Mouse (Mus musculus) hindbrain, embryonic 16.5 days (tissue): ENCODE measurements at regions not wholly inside any gene's neighbourhood (a gene's known extent, or its start where the extent isn't known, plus 50 kb on each side); places are given as distances from the start of the nearest gene placed in this dataset.

Experiments used
- ATAC-seq: fragments of 200-750 bp; cut with Nextera tagmentation; 2 replicates; pipeline ENCODE4 v1.8.0; 2017; ENCODE audit warnings: moderate TSS enrichment, moderate library complexity
- H3K27ac ChIP-seq: fragments of 300-500 bp; sonication (generic); 2 replicates; pipeline ENCODE4 v1.5.1; 2014; ENCODE audit warnings: low read depth, mild to moderate bottlenecking, control low read depth, low read length, moderate library complexity
- H3K27me3 ChIP-seq: fragments of 300-500 bp; sonication (generic); replicated peaks from 2 replicates; pipeline ENCODE4 v1.6.1; 2014; ENCODE audit warnings: low read length; ENCODE audit not compliant: control insufficient read depth, insufficient read depth
- H3K36me3 ChIP-seq: fragments of 300-500 bp; sonication (generic); 2 replicates; pipeline ENCODE4 v1.6.1; 2014; ENCODE audit warnings: mild to moderate bottlenecking, low read length, moderate library complexity, mixed read lengths; ENCODE audit not compliant: control insufficient read depth, insufficient read depth
- H3K4me1 ChIP-seq: fragments of 300-500 bp; sonication (generic); 2 replicates; pipeline ENCODE4 v1.6.1; 2014; ENCODE audit warnings: low read depth, low read length; ENCODE audit not compliant: control insufficient read depth, insufficient read depth
- H3K4me2 ChIP-seq: fragments of 300-500 bp; sonication (generic); 2 replicates; pipeline ENCODE4 v1.6.1; 2014; ENCODE audit warnings: mild to moderate bottlenecking, low read length, control low read depth, moderate library complexity
- H3K4me3 ChIP-seq: fragments of 300-500 bp; sonication (generic); 2 replicates; pipeline ENCODE4 v1.5.1; 2014; ENCODE audit warnings: mild to moderate bottlenecking, low read length, control low read depth, moderate library complexity
- H3K9ac ChIP-seq: fragments of 300-500 bp; sonication (generic); 2 replicates; pipeline ENCODE4 v1.6.1; 2014; ENCODE audit warnings: low read depth, mild to moderate bottlenecking, control low read depth, low read length, moderate library complexity
- H3K9me3 ChIP-seq: fragments of 300-500 bp; sonication (generic); 2 replicates; pipeline ENCODE4 v1.6.1; 2014; ENCODE audit warnings: mild to moderate bottlenecking, low read length, moderate library complexity; ENCODE audit not compliant: control insufficient read depth
- WGBS: fragments of 180-500 bp; shearing (Covaris S2); extraction: QIAGEN DNeasy Blood & Tissue Kit; methylation state at CpG from one replicate; pipeline ENCODE4 v1.1.7; 2014; 5-methylcytosine and 5-hydroxymethylcytosine counted together

GRCm38 (mm10) chr6:51362475-51363226, 69.8 kb upstream of the Nfe2l3 start:
- H3K9ac ChIP-seq = 0 out of 2 replicates have a peak overlapping the region, but pooled peaks have one; percentile 4
- H3K36me3 ChIP-seq = no peaks in the 10 kb centered on the region
- no peak overlapping the region for H3K27ac ChIP-seq
- H3K9me3 ChIP-seq = no peaks in the 10 kb centered on the region
- 7% methylated on average over 15 of the region's 15 CpGs for WGBS
- ATAC-seq = peak; percentile 81
- no peaks in the 10 kb centered on the region for H3K27me3 ChIP-seq
- peak overlapping the region; percentile 17 for H3K4me3 ChIP-seq
- H3K4me1 ChIP-seq = no peaks in the 10 kb centered on the region
- H3K4me2 ChIP-seq = peak overlapping the region; percentile 46

GRCm38 (mm10) chr6:51364776-51365175, 67.7 kb upstream of the Nfe2l3 start:
- Histone ChIP-seq H3K27ac (no peak overlapping the region), H3K27me3 (no peaks in the 10 kb centered on the region), H3K9me3 (no peaks in the 10 kb centered on the region), H3K9ac (no peak overlapping the region), H3K4me3 (no peak overlapping the region), H3K4me2 (no peak overlapping the region), H3K4me1 (no peaks in the 10 kb centered on the region), H3K36me3 (no peaks in the 10 kb centered on the region)
- no peak for ATAC-seq
- WGBS = 56% methylated on average over 6 of the region's 6 CpGs

GRCm38 (mm10) chr6:51369771-51370170, 62.7 kb upstream of the Nfe2l3 start:
- 34% methylated on average over 6 of the region's 6 CpGs for WGBS
- no peaks in the 10 kb centered on the region for H3K9me3 ChIP-seq
- H3K4me1 ChIP-seq = no peaks in the 10 kb centered on the region; the same call in 1 of the 2 replicates
- H3K27me3 ChIP-seq = no peaks in the 10 kb centered on the region
- no peak overlapping the region for H3K27ac ChIP-seq
- no peak overlapping the region for H3K9ac ChIP-seq
- H3K4me2 ChIP-seq = no peak overlapping the region
- no peak for ATAC-seq
- no peak overlapping the region for H3K4me3 ChIP-seq
- no peaks in the 10 kb centered on the region for H3K36me3 ChIP-seq

- H3K9ac ChIP-seq = no peak overlapping the region
- H3K27me3 ChIP-seq = no peaks in the 10 kb centered on the region
- H3K4me2 ChIP-seq = no peak overlapping the region
- 0 out of 2 replicates have a peak overlapping the region, but pooled peaks have one; percentile 12 for H3K27ac ChIP-seq
- 48% methylated on average over 7 of the region's 7 CpGs for WGBS
- H3K4me3 ChIP-seq = no peak overlapping the region
- no peaks in the 10 kb centered on the region; the same call in 1 of the 2 replicates for H3K4me1 ChIP-seq
- ATAC-seq = no peak
- H3K36me3 ChIP-seq = no peaks in the 10 kb centered on the region
- H3K9me3 ChIP-seq = no peaks in the 10 kb centered on the region
These were observed 60.1 kb upstream of the Nfe2l3 start for GRCm38 (mm10) chr6:51372357-51372756.

- Histone ChIP-seq H3K4me2 (no peak overlapping the region), H3K9ac (no peak overlapping the region), H3K9me3 (no peaks in the 10 kb centered on the region), H3K36me3 (no peaks in the 10 kb centered on the region), H3K4me1 (no peaks in the 10 kb centered on the region; the same call in 1 of the 2 replicates), H3K27me3 (no peaks in the 10 kb centered on the region), H3K27ac (peak overlapping the region; percentile 61; the same call in 1 of the 2 replicates), H3K4me3 (no peak overlapping the region)
- 79% methylated on average over 3 of the region's 3 CpGs for WGBS
- ATAC-seq = no peak
These were observed 54.0 kb upstream of the Nfe2l3 start for GRCm38 (mm10) chr6:51378436-51378835.

- Histone ChIP-seq H3K27me3 (no peaks in the 10 kb centered on the region), H3K9me3 (no peaks in the 10 kb centered on the region), H3K27ac (peak overlapping the region; percentile 94), H3K4me3 (peak overlapping the region; percentile 43), H3K4me2 (peak overlapping the region; percentile 61), H3K9ac (peak overlapping the region; percentile 74), H3K4me1 (no peaks in the 10 kb centered on the region; the same call in 1 of the 2 replicates), H3K36me3 (no peaks in the 10 kb centered on the region)
- 7% methylated on average over 5 of the region's 5 CpGs for WGBS
- ATAC-seq = no peak
These were observed 53.4 kb upstream of the Nfe2l3 start for GRCm38 (mm10) chr6:51379074-51379473.

- Histone ChIP-seq H3K4me1 (no peaks in the 10 kb centered on the region; the same call in 1 of the 2 replicates), H3K27ac (peak overlapping the region; percentile 94), H3K9me3 (no peaks in the 10 kb centered on the region), H3K4me3 (peak overlapping the region; percentile 43), H3K4me2 (peak overlapping the region; percentile 61), H3K9ac (peak overlapping the region; percentile 74), H3K36me3 (no peaks in the 10 kb centered on the region), H3K27me3 (no peaks in the 10 kb centered on the region)
- ATAC-seq = peak; percentile 78
- 3% methylated on average over 36 of the region's 36 CpGs for WGBS
These were observed 52.8 kb upstream of the Nfe2l3 start for GRCm38 (mm10) chr6:51379560-51380274.

GRCm38 (mm10) chr6:51380275-51380575, 52.2 kb upstream of the Nfe2l3 start:
- Histone ChIP-seq H3K27me3 (no peaks in the 10 kb centered on the region), H3K9ac (no peak overlapping the region), H3K4me1 (no peaks in the 10 kb centered on the region; the same call in 1 of the 2 replicates), H3K27ac (peak overlapping the region; percentile 48; the same call in 1 of the 2 replicates), H3K4me3 (no peak overlapping the region), H3K36me3 (no peaks in the 10 kb centered on the region), H3K9me3 (no peaks in the 10 kb centered on the region), H3K4me2 (peak overlapping the region; percentile 61)
- no peak for ATAC-seq
- 68% methylated on average over 4 of the region's 4 CpGs for WGBS

- no peak overlapping the region for H3K4me2 ChIP-seq
- 51% methylated on average over 9 of the region's 9 CpGs for WGBS
- no peak for ATAC-seq
These were observed 51.0 kb upstream of the Nfe2l3 start for GRCm38 (mm10) chr6:51381465-51381864.

More at GRCm38 (mm10) chr6:51381465-51381864, 51.0 kb upstream of the Nfe2l3 start:
- Histone ChIP-seq H3K4me1 (no peaks in the 10 kb centered on the region; the same call in 1 of the 2 replicates), H3K27ac (no peak overlapping the region), H3K27me3 (no peaks in the 10 kb centered on the region), H3K36me3 (no peaks in the 10 kb centered on the region), H3K9ac (no peak overlapping the region), H3K9me3 (no peaks in the 10 kb centered on the region), H3K4me3 (no peak overlapping the region)
